Mouse (Mus musculus): ENCODE data around the gene Alkbh8. TPM values are rescaled to one million over a fixed set of nuclear protein-coding genes. Genes with fewer than 3 reads are reported as not detected.

Gene Alkbh8
- polyA plus RNA-seq (2012; ENCODE audit: low replicate concordance), result 0.43 and 3.4 TPM in 2 replicates

DNA sequence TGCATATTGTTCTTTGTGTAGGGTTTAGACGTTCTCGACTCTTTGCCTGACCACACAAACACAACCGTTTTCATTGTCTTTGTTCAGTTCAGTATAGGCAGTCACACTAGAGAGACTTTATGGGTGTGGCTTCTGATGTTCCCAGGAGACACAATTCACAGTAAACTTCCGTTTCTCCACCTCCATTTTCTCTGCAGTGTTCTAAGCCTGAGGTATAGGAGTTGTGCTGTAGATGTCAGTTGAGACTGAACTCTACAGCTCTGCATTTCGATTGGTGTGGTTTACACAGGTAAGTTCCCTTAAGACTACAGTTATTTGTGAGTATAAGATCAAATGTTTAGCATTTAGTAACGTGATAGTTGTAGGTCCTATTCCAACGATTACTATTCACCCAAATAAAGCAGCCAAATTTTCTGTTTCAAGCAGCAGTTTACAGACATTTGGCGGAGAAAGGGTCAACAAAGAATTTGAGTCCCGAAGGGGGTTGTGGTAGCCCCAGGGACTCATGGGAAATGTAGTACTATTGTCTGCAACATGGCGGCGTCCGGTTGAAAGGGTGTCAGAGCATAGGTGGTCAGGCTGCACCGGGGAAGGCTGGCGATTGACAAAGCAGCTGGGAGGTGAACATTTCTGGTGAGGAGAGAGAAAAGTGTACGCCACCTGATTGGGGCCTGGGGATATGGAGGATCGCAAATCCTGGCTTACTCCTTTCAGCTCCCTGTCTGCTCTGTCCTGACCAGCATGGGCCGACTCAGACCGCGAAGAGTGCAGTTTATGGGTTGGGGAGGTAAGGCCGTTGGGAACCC lies at the start of gene Alkbh8:
Gene Alkbh8 (plus strand): TSS at position 179 of the 806 bp plus-strand sequence.

DNA sequence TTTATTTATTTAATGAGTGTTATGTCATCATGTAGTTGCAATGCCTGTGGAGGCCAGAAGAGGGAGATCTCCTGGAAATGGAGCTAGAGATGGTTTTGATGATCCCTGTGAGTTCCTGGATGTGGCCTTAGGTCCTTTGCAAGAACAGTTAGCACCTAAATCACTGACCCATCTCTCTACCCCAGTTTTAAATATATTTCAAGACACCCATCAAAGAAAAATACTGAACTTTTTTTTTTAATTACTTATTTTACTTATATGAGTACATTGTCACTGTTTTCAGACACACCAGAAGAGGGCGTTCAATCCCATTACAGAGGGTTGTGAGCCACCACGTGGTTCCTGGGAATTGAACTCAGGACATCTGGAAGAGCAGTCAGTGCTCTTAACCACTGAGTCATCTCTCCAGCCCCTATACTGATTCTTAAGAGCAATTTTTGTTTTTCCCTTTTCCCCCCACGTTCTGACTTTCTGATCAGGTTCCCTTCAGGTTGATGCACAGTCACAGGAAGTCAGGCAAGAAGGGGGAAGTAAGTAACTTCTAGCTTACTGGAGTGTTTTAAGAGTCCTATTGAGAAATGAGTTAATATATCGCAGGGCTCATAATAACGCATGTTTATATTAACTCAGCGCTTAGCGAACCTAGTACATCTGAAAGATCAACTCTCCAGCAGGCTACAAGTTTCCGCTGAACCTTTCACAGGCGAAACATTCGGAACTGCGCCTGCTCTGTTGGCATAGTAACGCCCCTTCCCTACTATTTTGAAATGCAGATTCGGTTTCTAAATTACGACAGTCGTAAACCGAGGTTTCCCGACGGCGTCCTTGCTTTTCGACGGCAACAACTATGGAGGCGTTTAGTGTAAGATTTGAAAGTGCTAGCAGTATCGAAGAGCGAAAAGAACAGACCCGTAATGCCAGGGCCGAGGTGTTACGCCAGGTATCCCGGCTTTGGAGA lies 68.6 kb downstream of the Alkbh8 start, which contains the start of gene Cwf19l2:
Gene Cwf19l2 (plus strand): TSS at position 342 of the 958 bp plus-strand sequence.

Other genes with a start within 250 kb of the Alkbh8 start
- gene Cwf19l2, start 68.5 kb downstream of the Alkbh8 start, polyA plus RNA-seq (2012; ENCODE audit: low replicate concordance), result 0.11 and 0.61 TPM in 2 replicates
- 0.15 TPM in 1 of 2 replicates, not detected in the other for gene Gucy1a2, start 197.6 kb downstream of the Alkbh8 start, polyA plus RNA-seq (2012; ENCODE audit: low replicate concordance)

Measured in leukemia stem cell, adult 10-12 weeks (primary cell).